Mouse (Mus musculus): ENCODE results near the gene Rars2.

DNA sequence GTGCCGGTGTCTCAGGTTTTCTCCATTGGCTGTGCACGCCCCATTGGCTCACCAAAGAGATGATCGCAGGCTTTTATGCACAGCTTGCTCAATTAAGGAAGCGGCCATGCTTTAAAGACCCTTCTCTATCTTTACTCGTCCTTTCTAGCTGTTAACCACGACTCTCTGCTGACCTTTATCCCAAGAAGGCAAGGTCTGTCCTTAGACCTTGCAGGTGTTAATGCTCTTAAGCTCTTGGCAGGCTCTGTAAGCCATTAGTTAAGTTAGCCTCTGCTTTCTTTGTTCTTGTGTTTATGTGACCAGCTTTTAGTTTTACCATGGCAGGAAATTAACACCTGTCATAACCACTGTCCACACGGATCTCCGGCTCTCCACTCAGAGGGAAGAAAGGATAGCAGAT lies 1.4 kb downstream of the Rars2 start:
- TF ChIP-seq POLR2A (IDR thresholded peaks at IDR 0.05; ENCODE audit: insufficient read depth, low read depth, low read length) (no peak), CTCF (IDR thresholded peaks at IDR 0.05; ENCODE audit: insufficient read depth, low read depth, low read length) (no peak)

Data from olfactory bulb, adult 2 months (tissue).